Mouse (Mus musculus): ENCODE measurements around the gene Gnb1l.

GRCm38 (mm10) chr16:18486126-18486525 is 12.4 kb upstream of the Gnb1l start:
- TF ChIP-seq GATA1 (IDR thresholded peaks at IDR 0.05; ENCODE audit: borderline replicate concordance, low read length) (no peak), FLI1 (IDR thresholded peaks at IDR 0.05; ENCODE audit: low read length) (no peak)
